Mouse (Mus musculus) intestine, embryonic 16.5 days (tissue): ENCODE results near the gene Sel1l. TPM values are rescaled to one million over a fixed set of nuclear protein-coding genes. Genes with fewer than 3 reads are reported as not detected.
A peak's percentile ranks its signal among the peaks of the same experiment; 100 is the strongest.

Experiments used
- ATAC-seq: fragments of 200-750 bp; cut with Nextera tagmentation; 2 replicates; pipeline ENCODE4 v1.8.0; 2017; ENCODE audit warnings: moderate TSS enrichment, moderate library complexity
- H3K27ac ChIP-seq: fragments of 300-500 bp; sonication (generic); 2 replicates; pipeline ENCODE4 v1.5.1; 2014; ENCODE audit warnings: mild to moderate bottlenecking, low read length
- H3K27me3 ChIP-seq: fragments of 300-500 bp; sonication (generic); replicated peaks from 2 replicates; pipeline ENCODE4 v1.6.1; 2014; ENCODE audit warnings: low read length, control low read depth, mixed read lengths; ENCODE audit not compliant: control insufficient read depth, insufficient read depth
- H3K36me3 ChIP-seq: fragments of 300-500 bp; sonication (generic); 2 replicates; pipeline ENCODE4 v1.6.1; 2014; ENCODE audit warnings: low read length, control low read depth; ENCODE audit not compliant: control insufficient read depth, insufficient read depth
- H3K4me1 ChIP-seq: fragments of 300-500 bp; sonication (generic); 2 replicates; pipeline ENCODE4 v1.6.1; 2014; ENCODE audit warnings: low read length, control low read depth, mixed read lengths; ENCODE audit not compliant: control insufficient read depth, insufficient read depth
- H3K4me2 ChIP-seq: fragments of 300-500 bp; sonication (generic); 2 replicates; pipeline ENCODE4 v1.6.1; 2014; ENCODE audit warnings: low read depth, low read length, control low read depth
- H3K4me3 ChIP-seq: fragments of 300-500 bp; sonication (generic); 2 replicates; pipeline ENCODE4 v1.5.1; 2014; ENCODE audit warnings: mild to moderate bottlenecking, low read length
- H3K9ac ChIP-seq: fragments of 300-500 bp; sonication (generic); 2 replicates; pipeline ENCODE4 v1.6.1; 2014; ENCODE audit warnings: low read depth, low read length
- H3K9me3 ChIP-seq: fragments of 300-500 bp; sonication (generic); 2 replicates; pipeline ENCODE4 v1.6.1; 2016; ENCODE audit warnings: low read length, control low read depth; ENCODE audit not compliant: control insufficient read depth
- WGBS: fragments of 180-500 bp; shearing (Covaris S2); extraction: QIAGEN DNeasy Blood & Tissue Kit; methylation state at CpG from one replicate; pipeline ENCODE4 v1.1.7; 2014; 5-methylcytosine and 5-hydroxymethylcytosine counted together
- polyA plus RNA-seq: library from polyadenylated mRNA; unstranded; fragments of >200 nt; fragmentation: Nextera tagmentation; extraction: Ambion mirVana; gene quantifications from 2 replicates; pipeline ENCODE4 v1.2.1, GENCODE M21; 2015

The Sel1l gene
- polyA plus RNA-seq, 1 experiment from 2014 or later = 85.4 TPM

DNA sequence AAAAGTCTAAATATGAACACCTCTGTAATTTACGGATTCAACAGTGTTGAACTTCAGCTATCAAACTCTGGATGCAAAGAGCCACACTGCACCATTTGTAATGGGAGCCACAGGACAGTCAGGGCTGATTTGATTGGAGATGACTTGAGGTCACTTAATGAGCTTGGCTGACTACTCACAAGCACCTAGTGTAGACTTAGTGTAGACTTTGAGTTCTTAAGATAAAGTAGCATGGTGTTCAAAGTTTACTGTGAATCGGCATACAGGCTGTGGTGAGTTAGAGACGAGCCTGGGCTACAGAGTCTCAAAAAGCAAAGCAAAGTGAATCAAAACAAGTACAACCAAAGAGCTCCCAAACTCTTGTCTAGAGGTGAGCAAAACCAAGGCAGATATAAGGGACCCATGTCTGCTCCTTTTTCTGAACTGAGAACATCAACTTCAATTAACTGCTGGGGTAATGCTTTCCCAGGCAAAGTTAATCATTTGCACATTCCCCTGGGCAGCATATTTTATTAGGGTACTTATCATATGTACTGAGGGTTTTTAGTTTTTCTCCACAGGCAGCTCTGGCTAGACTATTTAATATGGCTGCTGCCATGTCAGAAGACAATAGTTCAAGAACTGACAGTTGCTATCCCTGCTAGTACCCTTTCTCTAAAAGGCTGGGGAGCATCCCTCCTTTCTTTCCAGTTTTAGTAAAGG lies 15.6 kb downstream of the Sel1l start:
- Histone ChIP-seq H3K4me3 (no peak overlapping the region), H3K4me1 (peaks cover 8% of the 10 kb centered on the region), H3K9ac (no peak overlapping the region), H3K27me3 (no peaks in the 10 kb centered on the region), H3K36me3 (peaks cover 14% of the 10 kb centered on the region), H3K4me2 (0 out of 2 replicates have a peak overlapping the region, but pooled peaks have one; percentile 16), H3K9me3 (no peaks in the 10 kb centered on the region), H3K27ac (peak overlapping the region; percentile 77)
- peak; percentile 90 for ATAC-seq
- WGBS = 75% methylated on average over 3 of the region's 3 CpGs

DNA sequence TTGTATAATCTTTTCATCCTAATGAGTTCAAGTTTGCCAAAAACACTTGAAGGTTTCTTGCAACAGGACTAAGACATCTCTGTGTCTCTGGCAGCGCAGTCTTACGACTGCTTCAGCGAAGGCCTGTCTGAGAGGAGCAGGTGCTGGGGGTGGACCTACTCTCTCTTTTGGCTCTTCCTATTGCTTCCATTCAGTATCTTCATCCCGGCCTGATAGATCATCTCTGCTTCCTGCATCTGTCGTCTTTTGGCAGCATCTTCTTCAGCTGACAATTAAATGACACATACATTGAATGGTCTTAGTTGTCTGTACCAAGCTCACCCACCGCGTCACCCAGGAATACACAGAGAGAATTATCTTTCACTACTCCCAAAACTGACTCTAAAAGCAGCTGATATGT lies 17.5 kb downstream of the Sel1l start:
- Histone ChIP-seq H3K36me3 (peaks cover 7% of the 10 kb centered on the region; the same call in 1 of the 2 replicates), H3K27ac (no peak overlapping the region), H3K9ac (no peak overlapping the region), H3K4me3 (no peak overlapping the region), H3K27me3 (no peaks in the 10 kb centered on the region), H3K9me3 (no peaks in the 10 kb centered on the region), H3K4me1 (peaks cover 3% of the 10 kb centered on the region), H3K4me2 (no peak overlapping the region)
- ATAC-seq = no peak
- 89% methylated on average over 7 of the region's 7 CpGs for WGBS

DNA sequence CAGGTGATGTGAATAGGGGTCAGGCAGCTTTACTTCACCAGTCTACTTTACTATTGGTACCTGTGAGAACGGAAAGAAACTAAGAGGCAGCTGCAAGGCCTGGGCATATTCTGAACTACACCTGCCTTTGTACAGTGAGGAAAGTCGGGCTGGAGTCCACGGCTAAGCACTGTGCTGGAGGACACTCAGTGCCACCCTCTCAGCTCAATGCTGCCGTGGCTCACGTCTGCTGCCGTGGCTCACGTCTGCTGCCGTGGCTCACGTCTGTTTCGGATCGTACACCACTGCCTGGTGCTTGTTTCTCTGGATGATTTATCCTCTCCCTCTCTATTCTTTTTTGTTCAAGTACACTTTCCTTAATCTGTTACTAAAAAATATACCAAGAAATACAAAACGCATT lies 28.5 kb downstream of the Sel1l start:
- Histone ChIP-seq H3K27ac (no peak overlapping the region), H3K9ac (no peak overlapping the region), H3K4me3 (no peak overlapping the region), H3K4me2 (no peak overlapping the region), H3K27me3 (no peaks in the 10 kb centered on the region), H3K36me3 (peaks cover 20% of the 10 kb centered on the region), H3K4me1 (no peaks in the 10 kb centered on the region), H3K9me3 (no peaks in the 10 kb centered on the region)
- no peak for ATAC-seq
- WGBS = 92% methylated on average over 12 of the region's 12 CpGs

DNA sequence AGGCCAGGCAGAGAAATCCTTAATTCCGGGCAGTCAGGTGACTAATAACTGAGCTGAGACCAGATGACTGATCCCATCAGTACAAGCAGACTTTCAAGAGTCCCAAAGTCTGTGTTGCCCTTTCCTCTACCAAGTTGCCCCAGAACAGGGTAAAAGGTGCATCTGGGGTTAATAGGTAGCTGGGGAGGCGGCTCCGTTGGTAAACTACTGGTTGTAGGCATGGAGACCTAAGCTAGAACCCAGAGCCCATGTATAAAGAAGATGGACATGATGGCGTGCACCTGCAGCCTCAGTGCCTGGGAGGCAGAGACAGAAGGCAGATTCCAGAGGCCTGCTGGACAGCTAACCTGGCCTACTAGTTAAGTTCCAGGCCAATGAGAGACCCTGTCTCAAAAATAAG lies 30.2 kb downstream of the Sel1l start:
- no peaks in the 10 kb centered on the region for H3K9me3 ChIP-seq
- ATAC-seq = no peak
- H3K27me3 ChIP-seq = no peaks in the 10 kb centered on the region
- no peaks in the 10 kb centered on the region for H3K4me1 ChIP-seq
- no peak overlapping the region for H3K4me3 ChIP-seq
- H3K9ac ChIP-seq = no peak overlapping the region
- peaks cover 21% of the 10 kb centered on the region for H3K36me3 ChIP-seq
- 92% methylated on average over 4 of the region's 4 CpGs for WGBS
- no peak overlapping the region for H3K4me2 ChIP-seq
- no peak overlapping the region for H3K27ac ChIP-seq

DNA sequence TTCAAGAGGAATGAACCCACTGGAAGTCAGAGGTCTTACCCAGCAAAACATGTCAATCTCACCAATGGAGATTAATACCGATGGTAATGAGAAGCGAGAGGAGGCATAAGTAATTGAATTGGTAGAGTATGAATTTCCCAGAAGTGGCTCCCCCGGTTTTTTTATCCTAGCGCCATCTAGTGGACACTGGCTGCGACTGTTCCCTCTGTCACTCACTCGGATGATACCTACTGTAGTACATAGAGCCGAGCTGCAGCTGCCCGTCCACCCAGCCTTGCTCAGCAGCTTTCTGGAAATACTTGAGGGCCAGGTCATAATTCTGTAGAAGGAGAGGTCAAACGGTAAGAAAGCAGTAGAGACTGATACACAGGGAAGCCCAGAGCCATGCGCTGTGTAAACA lies 33.0 kb downstream of the Sel1l start:
- Histone ChIP-seq H3K9me3 (no peaks in the 10 kb centered on the region), H3K4me1 (no peaks in the 10 kb centered on the region), H3K9ac (no peak overlapping the region), H3K27ac (no peak overlapping the region), H3K4me2 (no peak overlapping the region), H3K4me3 (no peak overlapping the region), H3K27me3 (no peaks in the 10 kb centered on the region), H3K36me3 (peaks cover 12% of the 10 kb centered on the region)
- WGBS = 32% methylated on average over 10 of the region's 10 CpGs
- peak; percentile 81 for ATAC-seq

DNA sequence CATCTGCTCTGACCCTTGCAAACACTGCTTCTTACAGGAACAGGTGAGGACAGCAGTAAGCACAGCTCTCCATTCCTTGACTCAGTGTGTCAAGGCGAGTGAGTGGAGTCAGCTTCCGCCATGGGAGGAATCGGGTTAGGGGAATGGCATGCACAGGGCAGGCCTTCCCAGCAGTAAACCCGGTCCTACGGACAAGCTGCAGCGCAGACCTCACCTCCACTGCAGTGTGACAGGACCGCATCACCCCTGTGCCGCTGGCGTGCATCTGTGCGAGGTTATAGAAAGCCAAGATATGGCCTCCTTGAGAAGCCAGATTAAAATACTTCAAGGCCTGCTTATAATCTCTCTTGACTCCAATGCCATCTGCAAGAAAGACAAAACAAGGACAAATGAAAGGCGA lies 33.4 kb downstream of the Sel1l start:
- Histone ChIP-seq H3K4me1 (no peaks in the 10 kb centered on the region), H3K4me2 (no peak overlapping the region), H3K9me3 (no peaks in the 10 kb centered on the region), H3K27ac (no peak overlapping the region), H3K4me3 (no peak overlapping the region), H3K36me3 (peaks cover 12% of the 10 kb centered on the region), H3K9ac (no peak overlapping the region), H3K27me3 (no peaks in the 10 kb centered on the region)
- WGBS = 96% methylated on average over 11 of the region's 11 CpGs
- no peak for ATAC-seq

DNA sequence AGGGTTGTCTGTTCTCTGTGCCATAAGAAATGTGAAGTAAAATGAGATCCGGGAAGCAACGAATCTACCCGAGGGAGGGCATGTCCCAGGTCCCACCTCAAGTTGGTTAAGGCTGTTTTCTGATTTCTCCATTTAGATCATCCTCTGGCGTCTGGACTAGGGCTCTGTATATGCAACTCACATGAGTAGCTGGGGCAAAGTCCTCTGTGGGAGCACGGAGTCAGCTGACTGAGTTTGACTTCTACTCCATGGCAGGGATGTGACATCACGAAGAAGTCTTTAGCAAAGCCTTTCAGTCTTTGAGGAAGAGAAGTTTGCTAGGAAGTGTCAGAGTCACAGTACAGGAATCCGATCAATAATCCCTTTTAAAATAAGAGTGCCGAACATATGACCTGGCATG lies 40.0 kb downstream of the Sel1l start:
- H3K27me3 ChIP-seq = no peaks in the 10 kb centered on the region
- no peaks in the 10 kb centered on the region for H3K9me3 ChIP-seq
- WGBS = 87% methylated on average over 8 of the region's 8 CpGs
- no peaks in the 10 kb centered on the region for H3K4me1 ChIP-seq
- peak; percentile 58; the same call in 1 of the 2 replicates for ATAC-seq
- H3K27ac ChIP-seq = no peak overlapping the region
- no peak overlapping the region for H3K9ac ChIP-seq
- H3K4me2 ChIP-seq = no peak overlapping the region
- H3K4me3 ChIP-seq = no peak overlapping the region
- peaks cover 2% of the 10 kb centered on the region; the same call in 1 of the 2 replicates for H3K36me3 ChIP-seq

DNA sequence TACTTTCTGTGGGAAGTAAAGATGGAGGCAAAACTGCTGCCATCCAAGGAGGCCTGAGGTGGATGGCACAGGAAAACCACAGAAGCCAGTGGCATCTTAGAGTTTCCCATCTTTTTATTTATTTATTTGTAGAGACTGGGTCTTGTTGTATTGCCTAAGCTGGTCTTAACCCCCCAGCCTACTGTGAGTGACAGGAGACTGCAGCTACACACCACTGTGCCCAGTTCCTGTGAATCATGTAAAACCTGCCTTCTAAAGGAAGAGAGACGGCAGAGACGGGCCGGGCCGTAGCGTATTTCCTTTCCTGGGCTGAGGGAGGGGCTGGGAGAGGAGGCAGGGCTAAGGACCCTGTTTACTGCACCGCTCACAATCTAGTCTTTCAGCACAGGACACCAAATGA lies 41.2 kb downstream of the Sel1l start:
- H3K9me3 ChIP-seq = no peaks in the 10 kb centered on the region
- no peak overlapping the region for H3K9ac ChIP-seq
- no peak overlapping the region for H3K27ac ChIP-seq
- 79% methylated on average over 6 of the region's 6 CpGs for WGBS
- H3K36me3 ChIP-seq = peaks cover 2% of the 10 kb centered on the region; the same call in 1 of the 2 replicates
- H3K4me3 ChIP-seq = no peak overlapping the region
- H3K4me2 ChIP-seq = no peak overlapping the region
- no peak for ATAC-seq
- H3K27me3 ChIP-seq = no peaks in the 10 kb centered on the region
- H3K4me1 ChIP-seq = no peaks in the 10 kb centered on the region

DNA sequence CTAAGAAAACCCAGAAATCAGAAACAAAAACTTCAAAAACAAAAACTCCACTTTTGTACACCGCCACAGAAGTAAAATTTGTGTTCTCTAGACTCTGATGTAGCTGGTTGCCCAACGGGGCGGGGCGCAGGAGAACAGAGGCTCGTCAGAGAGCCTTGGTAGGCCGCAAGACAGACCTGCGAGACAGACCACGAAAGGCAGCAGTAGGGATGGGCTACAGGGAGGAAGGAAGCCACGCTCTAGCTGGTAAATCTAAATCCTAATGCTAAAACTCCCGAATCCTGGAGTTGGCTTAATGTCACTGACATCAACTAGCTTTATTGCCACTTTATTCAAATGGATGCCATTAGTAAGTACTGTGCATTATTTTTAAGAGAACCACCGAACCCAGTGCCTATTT lies 41.9 kb downstream of the Sel1l start:
- H3K4me1 ChIP-seq = no peaks in the 10 kb centered on the region
- H3K9ac ChIP-seq = no peak overlapping the region
- H3K27ac ChIP-seq = no peak overlapping the region
- 85% methylated on average over 11 of the region's 11 CpGs for whole genome bisulfite sequencing
- H3K27me3 ChIP-seq = no peaks in the 10 kb centered on the region
- peaks cover 2% of the 10 kb centered on the region; the same call in 1 of the 2 replicates for H3K36me3 ChIP-seq
- ATAC-seq = no peak
- H3K9me3 ChIP-seq = no peaks in the 10 kb centered on the region
- H3K4me3 ChIP-seq = no peak overlapping the region
- H3K4me2 ChIP-seq = no peak overlapping the region

DNA sequence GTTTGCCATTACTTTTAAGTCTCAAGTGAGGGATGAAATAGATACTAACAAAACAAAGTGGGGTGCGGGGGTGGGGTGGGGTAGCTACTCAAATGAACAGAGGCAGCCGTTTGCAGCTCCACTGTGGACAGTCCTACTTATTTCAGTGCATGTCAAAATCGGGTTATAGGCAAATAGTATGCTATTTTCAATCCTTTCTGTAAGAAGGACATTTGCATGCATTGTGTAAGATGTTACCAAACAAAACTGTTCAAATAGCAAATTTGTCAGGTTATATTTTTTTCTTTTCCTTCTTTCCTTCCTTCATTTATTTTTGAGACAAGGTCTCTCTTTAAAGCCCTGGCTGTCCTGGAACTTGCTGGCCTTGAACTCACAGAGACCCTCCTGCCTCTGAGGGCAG lies 44.7 kb downstream of the Sel1l start:
- no peak overlapping the region for H3K4me3 ChIP-seq
- ATAC-seq = no peak
- no peaks in the 10 kb centered on the region for H3K27me3 ChIP-seq
- H3K27ac ChIP-seq = no peak overlapping the region
- 88% methylated on average over 3 of the region's 3 CpGs for WGBS
- peaks cover 2% of the 10 kb centered on the region; the same call in 1 of the 2 replicates for H3K36me3 ChIP-seq
- no peak overlapping the region for H3K9ac ChIP-seq
- no peak overlapping the region for H3K4me2 ChIP-seq
- no peaks in the 10 kb centered on the region for H3K9me3 ChIP-seq
- H3K4me1 ChIP-seq = no peaks in the 10 kb centered on the region
